Comparison of ENCODE assay signal across 7 mouse cellular contexts in the genomic region with DNA sequence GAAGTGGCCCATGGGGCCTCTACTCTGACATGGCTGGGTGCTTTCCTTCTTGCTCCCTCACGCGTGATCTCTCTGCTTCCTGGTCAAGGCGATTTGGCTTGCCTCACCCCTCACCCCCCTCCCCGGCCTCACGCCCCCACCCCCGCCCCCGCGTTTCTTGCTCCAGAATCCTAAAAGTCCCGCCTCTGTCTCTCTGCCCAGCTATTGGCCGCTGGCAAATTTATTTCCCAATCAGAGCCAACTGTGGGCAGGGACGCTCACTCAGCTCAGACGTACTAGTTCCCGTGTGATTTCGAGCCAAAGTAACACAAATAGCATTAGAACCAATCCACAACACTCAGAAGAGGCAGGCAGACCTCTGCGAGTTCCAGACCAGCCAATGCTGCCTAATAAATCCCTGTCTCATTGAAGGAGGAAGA. TPM values are rescaled to one million over a fixed set of nuclear protein-coding genes. Genes with fewer than 3 reads are reported as not detected.
DNase-seq lines count a peak whose midpoint lies in the region; ATAC-seq and TF ChIP-seq lines count a peak whose summit lies in the region.

No protein-coding gene starts in this region.

- H3K9ac ChIP-seq in hindbrain, embryonic 11.5 days (ENCODE audit: low read depth, low read length) = peak overlapping the region; percentile 56
- peak overlapping the region; percentile 39; the same call in 1 of the 2 replicates for H3K9ac ChIP-seq in limb, embryonic 15.5 days
- H3K9ac ChIP-seq in midbrain, embryonic 14.5 days (replicated peaks; ENCODE audit: low read length) = no peak overlapping the region
- no peak overlapping the region for H3K9ac ChIP-seq in stomach, postnatal 0 days (ENCODE audit: low read length)

- peaks cover 3% of the 10 kb centered on the region; the same call in 1 of the 2 replicates for H3K4me1 ChIP-seq in embryonic fibroblast, embryonic 13.5 days (ENCODE audit: control insufficient read depth, insufficient read depth, low read length)
- 0 out of 2 replicates have a peak, but pooled peaks cover 2% of the 10 kb centered on the region for H3K4me1 ChIP-seq in hindbrain, embryonic 11.5 days (replicated peaks; ENCODE audit: control insufficient read depth, insufficient read depth, low read length)
- peaks cover 5% of the 10 kb centered on the region; the same call in 1 of the 2 replicates for H3K4me1 ChIP-seq in limb, embryonic 15.5 days
- H3K4me1 ChIP-seq in midbrain, embryonic 14.5 days (ENCODE audit: control insufficient read depth, insufficient read depth, low read length) = peaks cover 4% of the 10 kb centered on the region; the same call in 1 of the 2 replicates
- H3K4me1 ChIP-seq in stomach, postnatal 0 days (replicated peaks; ENCODE audit: control insufficient read depth, insufficient read depth) = no peaks in the 10 kb centered on the region

- no peaks in the 10 kb centered on the region for H3K36me3 ChIP-seq in hindbrain, embryonic 11.5 days (ENCODE audit: control insufficient read depth, insufficient read depth, low read length)
- H3K36me3 ChIP-seq in limb, embryonic 15.5 days = no peaks in the 10 kb centered on the region
- H3K36me3 ChIP-seq in midbrain, embryonic 14.5 days (ENCODE audit: control insufficient read depth, insufficient read depth, low read length) = no peaks in the 10 kb centered on the region
- H3K36me3 ChIP-seq in stomach, postnatal 0 days (ENCODE audit: control insufficient read depth, insufficient read depth, low read length) = no peaks in the 10 kb centered on the region

- TF ChIP-seq CTCF in embryonic fibroblast, embryonic 13.5 days (IDR thresholded peaks at IDR 0.05; ENCODE audit: borderline replicate concordance, insufficient read depth, low read length) = no peak
- no peak for TF ChIP-seq CTCF in stomach, postnatal 0 days (IDR thresholded peaks at IDR 0.05; ENCODE audit: low read depth)

- H3K27me3 ChIP-seq in hindbrain, embryonic 11.5 days (ENCODE audit: control insufficient read depth, insufficient read depth, low read length) = no peaks in the 10 kb centered on the region
- no peaks in the 10 kb centered on the region for H3K27me3 ChIP-seq in limb, embryonic 15.5 days
- no peaks in the 10 kb centered on the region for H3K27me3 ChIP-seq in midbrain, embryonic 14.5 days (ENCODE audit: control insufficient read depth, insufficient read depth, low read length)
- no peaks in the 10 kb centered on the region for H3K27me3 ChIP-seq in stomach, postnatal 0 days (ENCODE audit: control insufficient read depth, insufficient read depth, low read length)

- peak; percentile 39 for DNase-seq in Muller cell, postnatal 12 days (ENCODE audit: inconsistent ontology term)
- DNase-seq in hindbrain, embryonic 11.5 days (ENCODE audit: low spot score) = peak; percentile 72
- DNase-seq in midbrain, embryonic 14.5 days = peak; percentile 73
- peak; percentile 68 for DNase-seq in stomach, postnatal 0 days (ENCODE audit: low spot score)

- peak overlapping the region; percentile 46 for H3K4me2 ChIP-seq in hindbrain, embryonic 11.5 days (replicated peaks; ENCODE audit: low read depth, low read length)
- peak overlapping the region; percentile 49 for H3K4me2 ChIP-seq in limb, embryonic 15.5 days
- H3K4me2 ChIP-seq in midbrain, embryonic 14.5 days (ENCODE audit: low read length) = peak overlapping the region; percentile 53
- peak overlapping the region; percentile 45 for H3K4me2 ChIP-seq in stomach, postnatal 0 days (replicated peaks; ENCODE audit: low read depth)

- TF ChIP-seq EP300 in stomach, postnatal 0 days (optimal IDR thresholded peaks at IDR 0.05) = no peak

- no peaks in the 10 kb centered on the region for H3K9me3 ChIP-seq in hindbrain, embryonic 11.5 days (ENCODE audit: control insufficient read depth, low read length)
- no peaks in the 10 kb centered on the region for H3K9me3 ChIP-seq in limb, embryonic 15.5 days
- H3K9me3 ChIP-seq in midbrain, embryonic 14.5 days (ENCODE audit: control insufficient read depth, low read length) = no peaks in the 10 kb centered on the region
- H3K9me3 ChIP-seq in stomach, postnatal 0 days (ENCODE audit: control insufficient read depth, low read length) = no peaks in the 10 kb centered on the region

- H3K4me3 ChIP-seq in embryonic fibroblast, embryonic 13.5 days (ENCODE audit: insufficient read depth, low read length) = no peak overlapping the region
- peak overlapping the region; percentile 28 for H3K4me3 ChIP-seq in hindbrain, embryonic 11.5 days (ENCODE audit: low read depth, low read length)
- peak overlapping the region; percentile 33 for H3K4me3 ChIP-seq in limb, embryonic 15.5 days
- peak overlapping the region; percentile 5; the same call in 1 of the 2 replicates for H3K4me3 ChIP-seq in midbrain, embryonic 14.5 days (replicated peaks; ENCODE audit: low read depth, low read length)
- H3K4me3 ChIP-seq in stomach, postnatal 0 days (ENCODE audit: low read depth, low read length) = no peak overlapping the region

- 2% methylated on average over 13 of the region's 15 CpGs for WGBS in hindbrain, embryonic 11.5 days
- 0% methylated on average over 15 of the region's 15 CpGs for WGBS in limb, embryonic 15.5 days
- WGBS in midbrain, embryonic 14.5 days = 3% methylated on average over 15 of the region's 15 CpGs
- under 1% methylated on average over 15 of the region's 15 CpGs for WGBS in stomach, postnatal 0 days

- ATAC-seq in CD4-positive, CD25-positive, alpha-beta regulatory T cell, adult 4 months = peak; percentile 47
- peak; percentile 68 for ATAC-seq in hindbrain, embryonic 11.5 days (ENCODE audit: low FRiP score)
- ATAC-seq in limb, embryonic 15.5 days (ENCODE audit: insufficient number of reproducible peaks, low FRiP score, low TSS enrichment, low read depth) = peak; percentile 76; the same call in 1 of the 2 replicates
- ATAC-seq in midbrain, embryonic 14.5 days (ENCODE audit: low FRiP score, low TSS enrichment) = no peak; the same call in 1 of the 2 replicates
- ATAC-seq in stomach, postnatal 0 days (ENCODE audit: low FRiP score, low TSS enrichment) = peak; percentile 79

- H3K27ac ChIP-seq in embryonic fibroblast, embryonic 13.5 days (ENCODE audit: insufficient read depth, low read length) = no peak overlapping the region
- H3K27ac ChIP-seq in hindbrain, embryonic 11.5 days (ENCODE audit: low read depth, low read length) = no peak overlapping the region
- H3K27ac ChIP-seq in limb, embryonic 15.5 days = peak overlapping the region; percentile 33; the same call in 1 of the 2 replicates
- H3K27ac ChIP-seq in midbrain, embryonic 14.5 days (replicated peaks; ENCODE audit: low read depth, low read length) = no peak overlapping the region
- H3K27ac ChIP-seq in stomach, postnatal 0 days (replicated peaks) = no peak overlapping the region

- peak; percentile 56 for TF ChIP-seq POLR2A in embryonic fibroblast, embryonic 13.5 days (IDR thresholded peaks at IDR 0.05; ENCODE audit: low read depth, low read length)

RNA-seq across cellular contexts. Expression of gene Car6, which starts 11.4 kb away (rescaled TPM):
- not detected for polyA plus RNA-seq in CD4-positive, CD25-positive, alpha-beta regulatory T cell, adult 4 months (2017; shearing (Covaris generic))
- polyA plus RNA-seq in embryonic fibroblast, embryonic 13.5 days (2011; ENCODE audit: insufficient read length, low read depth, missing spikeins) = 2.7 and 7.0 TPM in 2 replicates
- polyA plus RNA-seq in hindbrain, embryonic 11.5 days (2014; fragmentation: Nextera tagmentation; extraction: Ambion mirVana) = 0.21 TPM in 1 of 2 replicates, not detected in the other
- polyA plus RNA-seq in limb, embryonic 15.5 days (2015; fragmentation: Nextera tagmentation; extraction: Ambion mirVana) = 0.20 and 0.50 TPM in 2 replicates
- 0.32 TPM in 1 of 2 replicates, not detected in the other for polyA plus RNA-seq in midbrain, embryonic 14.5 days (2014; fragmentation: Nextera tagmentation; extraction: Ambion mirVana)
- 0.06 TPM in 1 of 2 replicates, not detected in the other for polyA plus RNA-seq in stomach, postnatal 0 days (2015; fragmentation: Nextera tagmentation; extraction: Ambion mirVana)

RNA-seq across cellular contexts. Expression of gene Eno1, which starts 24.0 kb away (rescaled TPM):
- 1,000 to 10,000 TPM in 1 of 2 experiments, 100 to 1,000 TPM in 1; 733 to 1,178 TPM for polyA plus RNA-seq in CD4-positive, CD25-positive, alpha-beta regulatory T cell, adult 4 months (2017; shearing (Covaris generic))
- 672 and 858 TPM in 2 replicates for polyA plus RNA-seq in embryonic fibroblast, embryonic 13.5 days (2011; ENCODE audit: insufficient read length, low read depth, missing spikeins)
- polyA plus RNA-seq in hindbrain, embryonic 11.5 days (2014; fragmentation: Nextera tagmentation; extraction: Ambion mirVana) = 1,515 and 1,668 TPM in 2 replicates
- 1,599 and 1,772 TPM in 2 replicates for polyA plus RNA-seq in limb, embryonic 15.5 days (2015; fragmentation: Nextera tagmentation; extraction: Ambion mirVana)
- polyA plus RNA-seq in midbrain, embryonic 14.5 days (2014; fragmentation: Nextera tagmentation; extraction: Ambion mirVana) = 935 and 972 TPM in 2 replicates
- polyA plus RNA-seq in stomach, postnatal 0 days (2015; fragmentation: Nextera tagmentation; extraction: Ambion mirVana) = 636 and 733 TPM in 2 replicates

Comparison
In these comparisons a context has a peak if more than half of its experiments do, and no peak if none do; other contexts are left out.
1. H3K4me3 ChIP-seq: peak in hindbrain, embryonic 11.5 days (single experiment), limb, embryonic 15.5 days (single experiment) and midbrain, embryonic 14.5 days (single experiment); none in embryonic fibroblast, embryonic 13.5 days (single experiment) and stomach, postnatal 0 days (single experiment).
2. H3K9ac ChIP-seq: peak in hindbrain, embryonic 11.5 days (single experiment) and limb, embryonic 15.5 days (single experiment); none in midbrain, embryonic 14.5 days (single experiment) and stomach, postnatal 0 days (single experiment).
3. Peak in every context shown above with its lines, with median percentiles within 50 percentile points of each other: DNase-seq and H3K4me2 ChIP-seq.